Mouse (Mus musculus) kidney, embryonic 16.5 days (tissue): ENCODE results near the gene U2af2. TPM values are rescaled to one million over a fixed set of nuclear protein-coding genes. Genes with fewer than 3 reads are reported as not detected.

Experiments
- ATAC-seq: fragments of 200-750 bp; cut with Nextera tagmentation; 2 replicates; pipeline ENCODE4 v1.8.0; 2017; ENCODE audit warnings: moderate TSS enrichment; ENCODE audit not compliant: low FRiP score, low TSS enrichment
- H3K27ac ChIP-seq: fragments of 300-500 bp; sonication (generic); 2 replicates; pipeline ENCODE4 v1.5.1; 2014; ENCODE audit warnings: low read length
- H3K27me3 ChIP-seq: fragments of 300-500 bp; sonication (generic); 2 replicates; pipeline ENCODE4 v1.6.1; 2014; ENCODE audit warnings: low read length, control low read depth, mixed read lengths; ENCODE audit not compliant: insufficient read depth
- H3K36me3 ChIP-seq: fragments of 300-500 bp; sonication (generic); 2 replicates; pipeline ENCODE4 v1.6.1; 2014; ENCODE audit warnings: low read length, control low read depth, mixed read lengths; ENCODE audit not compliant: insufficient read depth
- H3K4me1 ChIP-seq: fragments of 300-500 bp; sonication (generic); 2 replicates; pipeline ENCODE4 v1.6.1; 2014; ENCODE audit warnings: low read length, control low read depth, mixed read lengths; ENCODE audit not compliant: insufficient read depth
- H3K4me2 ChIP-seq: fragments of 300-500 bp; sonication (generic); replicated peaks from 2 replicates; pipeline ENCODE4 v1.6.1; 2014; ENCODE audit warnings: low read depth, low read length
- H3K4me3 ChIP-seq: fragments of 300-500 bp; sonication (generic); 2 replicates; pipeline ENCODE4 v1.5.1; 2014; ENCODE audit warnings: mild to moderate bottlenecking, low read length
- H3K9ac ChIP-seq: fragments of 300-500 bp; sonication (generic); replicated peaks from 2 replicates; pipeline ENCODE4 v1.6.1; 2014; ENCODE audit warnings: low read length
- H3K9me3 ChIP-seq: fragments of 300-500 bp; sonication (generic); 2 replicates; pipeline ENCODE4 v1.6.1; 2016; ENCODE audit warnings: low read length, control low read depth
- WGBS: fragments of 180-500 bp; shearing (Covaris S2); extraction: QIAGEN DNeasy Blood & Tissue Kit; methylation state at CpG from one replicate; pipeline ENCODE4 v1.1.7; 2014; 5-methylcytosine and 5-hydroxymethylcytosine counted together
- microRNA-seq: library from miRNA; unstranded; fragments of <30 nt; microRNA quantifications from one replicate; pipeline ENCODE4, GENCODE M21; 2016
- polyA plus RNA-seq: library from polyadenylated mRNA; unstranded; fragments of >200 nt; fragmentation: Nextera tagmentation; extraction: Ambion mirVana; gene quantifications from 2 replicates; pipeline ENCODE4 v1.2.1, GENCODE M21; 2015

Gene U2af2
- polyA plus RNA-seq, 1 experiment from 2014 or later: 139 TPM

DNA sequence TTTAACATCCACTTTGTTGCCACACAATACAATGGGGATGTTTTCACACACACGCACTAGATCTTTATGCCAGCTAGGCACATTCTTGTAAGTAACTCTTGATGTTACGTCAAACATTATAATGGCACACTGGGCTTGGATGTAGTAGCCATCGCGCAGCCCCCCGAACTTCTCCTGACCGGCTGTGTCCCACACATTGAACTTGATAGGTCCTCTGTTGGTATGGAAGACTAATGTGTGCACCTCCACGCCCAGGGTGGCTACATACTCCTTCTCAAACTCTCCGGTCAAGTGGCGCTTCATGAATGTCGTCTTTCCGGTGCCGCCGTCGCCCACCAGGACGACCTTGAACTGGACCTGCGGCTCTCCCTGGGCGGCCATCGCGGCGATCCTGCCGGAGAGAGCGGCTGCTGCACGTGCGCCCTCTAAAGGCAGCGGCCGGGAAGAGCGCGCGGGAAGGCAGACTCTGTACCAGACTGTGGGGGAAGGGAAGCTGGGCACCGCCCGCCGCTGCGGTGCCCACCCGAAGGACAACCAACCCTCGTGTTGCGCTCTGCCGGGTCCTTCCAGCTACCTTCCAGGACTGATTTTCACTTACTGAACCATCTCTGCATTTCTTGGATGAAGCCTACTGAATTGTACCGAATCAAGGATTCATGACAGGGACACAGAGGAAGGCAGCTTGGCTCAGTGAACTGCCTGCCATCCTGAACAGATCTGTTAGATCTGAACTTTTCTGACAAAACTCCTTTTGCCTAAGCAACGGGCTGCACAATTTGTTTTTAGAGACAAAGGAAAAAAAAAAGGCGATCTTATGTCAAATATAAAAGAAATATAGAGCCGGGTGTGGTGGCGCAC is 63.8 kb downstream of the U2af2 start, which contains the start of gene Rasl2-9:
Gene Rasl2-9 (minus strand): TSS at position 402 of the 858 bp plus-strand sequence.
- H3K9ac ChIP-seq: peak within 1 kb of the TSS; percentile 64

More for the DNA sequence above, 63.8 kb downstream of the U2af2 start, which contains the start of gene Rasl2-9:
- WGBS: 19% methylated on average over 42 of the region's 42 CpGs
- Histone ChIP-seq H3K4me3 (peak within 1 kb of the TSS; percentile 46), H3K9me3 (no peaks in the 10 kb centered on the region), H3K27ac (no peak within 1 kb of the TSS), H3K4me1 (peaks cover 4% of the 10 kb centered on the region; the same call in 1 of the 2 replicates), H3K36me3 (no peaks in the 10 kb centered on the region), H3K4me2 (peak within 1 kb of the TSS; percentile 69), H3K27me3 (no peaks in the 10 kb centered on the region; the same call in 1 of the 2 replicates)
- peak; percentile 91 for ATAC-seq

Small RNA genes lying within 50 kb of the gene (microRNA-seq; reads per million reads assigned to microRNA genes)
- gene Gm26217: not detected

Other genes starting within 250 kb of the U2af2 start
- 355 and 360 TPM in 2 replicates for gene Ube2s, start 249.6 kb upstream of the U2af2 start, polyA plus RNA-seq
- gene Shisa7, start 217.4 kb upstream of the U2af2 start, polyA plus RNA-seq: 0.84 and 1.1 TPM in 2 replicates
- 9.2 and 9.7 TPM in 2 replicates for gene Isoc2b, start 191.9 kb upstream of the U2af2 start, polyA plus RNA-seq
- 1.2 and 1.4 TPM in 2 replicates for gene Isoc2a, start 185.0 kb upstream of the U2af2 start, polyA plus RNA-seq
- gene Gm36210, start 155.6 kb upstream of the U2af2 start, polyA plus RNA-seq: not detected in 2 replicates
- 3.6 and 4.2 TPM in 2 replicates for gene Zfp628, start 146.9 kb upstream of the U2af2 start, polyA plus RNA-seq
- 5.8 and 6.2 TPM in 2 replicates for gene Nat14, start 140.1 kb upstream of the U2af2 start, polyA plus RNA-seq
- 2.3 and 2.8 TPM in 2 replicates for gene Ssc5d, start 136.4 kb upstream of the U2af2 start, polyA plus RNA-seq
- gene Sbk2, start 97.7 kb upstream of the U2af2 start, polyA plus RNA-seq: 0.26 and 0.41 TPM in 2 replicates
- gene Sbk3, start 91.0 kb upstream of the U2af2 start, polyA plus RNA-seq: not detected in 2 replicates
- 31.3 and 40.5 TPM in 2 replicates for gene Zfp579, start 66.0 kb upstream of the U2af2 start, polyA plus RNA-seq
- gene Zfp524, start 47.7 kb upstream of the U2af2 start, polyA plus RNA-seq: 14.4 and 15.2 TPM in 2 replicates
- 41.9 and 44.2 TPM in 2 replicates for gene Fiz1, start 47.4 kb upstream of the U2af2 start, polyA plus RNA-seq
- gene Gm44973, start 46.6 kb upstream of the U2af2 start, polyA plus RNA-seq: 1.7 and 1.9 TPM in 2 replicates
- gene Zfp865, start 41.8 kb upstream of the U2af2 start, polyA plus RNA-seq: 6.6 and 7.6 TPM in 2 replicates
- 27.1 and 30.3 TPM in 2 replicates for gene Ccdc106, start 41.6 kb upstream of the U2af2 start, polyA plus RNA-seq
- 1.3 TPM in 1 of 2 replicates, not detected in the other for gene 4632433K11Rik, start 28.0 kb upstream of the U2af2 start, polyA plus RNA-seq
- 8.1 and 8.2 TPM in 2 replicates for gene Zfp784, start 23.7 kb upstream of the U2af2 start, polyA plus RNA-seq
- 35.0 and 44.0 TPM in 2 replicates for gene Zfp580, start 10.6 kb upstream of the U2af2 start, polyA plus RNA-seq
- gene Epn1, start 18.1 kb downstream of the U2af2 start, polyA plus RNA-seq: 64.9 and 66.6 TPM in 2 replicates
- not detected in 2 replicates for gene Rfpl4, start 54.8 kb downstream of the U2af2 start, polyA plus RNA-seq
- gene Rasl2-9, start 63.8 kb downstream of the U2af2 start, polyA plus RNA-seq: 0.23 and 0.69 TPM in 2 replicates
- not detected in 2 replicates for gene Vmn1r55, start 87.5 kb downstream of the U2af2 start, polyA plus RNA-seq
- not detected in 2 replicates for gene Vmn1r56, start 134.6 kb downstream of the U2af2 start, polyA plus RNA-seq
- not detected in 2 replicates for gene Vmn1r57, start 156.3 kb downstream of the U2af2 start, polyA plus RNA-seq